Mouse (Mus musculus): ENCODE results near the gene Acsl3. TPM values are rescaled to one million over a fixed set of nuclear protein-coding genes. Genes with fewer than 3 reads are reported as not detected.

The Acsl3 gene
- polyA plus RNA-seq, 1 experiment from 2014 or later: 79.6 TPM

DNA sequence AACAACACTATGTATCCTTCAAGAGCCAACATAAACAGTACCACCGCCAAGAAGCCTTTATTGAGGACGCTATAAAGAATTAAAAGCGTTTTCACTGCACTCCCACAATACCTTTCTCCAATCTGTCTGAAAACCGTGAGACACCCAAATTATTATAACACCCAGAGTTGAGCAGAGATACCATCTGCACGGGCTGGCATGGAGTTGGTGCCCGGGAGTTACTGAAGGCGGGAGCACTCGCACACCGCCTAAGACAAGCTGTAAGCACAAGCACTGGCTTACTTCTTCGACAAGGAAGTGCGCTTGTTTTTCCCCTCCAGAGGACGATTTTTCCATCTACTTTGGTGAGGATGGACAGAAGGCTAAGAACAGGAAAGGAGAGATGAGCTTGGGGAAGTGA lies 84.6 kb downstream of the Acsl3 start:
- WGBS: 82% methylated on average over 12 of the region's 12 CpGs
- H3K27ac ChIP-seq (ENCODE audit: poor library complexity, severe bottlenecking): no peak overlapping the region
- H3K9me3 ChIP-seq (replicated peaks): no peaks in the 10 kb centered on the region
- H3K36me3 ChIP-seq: no peaks in the 10 kb centered on the region
- ATAC-seq (ENCODE audit: insufficient number of reproducible peaks, low FRiP score): no peak
- H3K27me3 ChIP-seq (replicated peaks): no peaks in the 10 kb centered on the region
- no peak overlapping the region for H3K9ac ChIP-seq
- H3K4me2 ChIP-seq: no peak overlapping the region
- H3K4me1 ChIP-seq (replicated peaks): peaks cover 9% of the 10 kb centered on the region; the same call in 1 of the 2 replicates
- H3K4me3 ChIP-seq: no peak overlapping the region

DNA sequence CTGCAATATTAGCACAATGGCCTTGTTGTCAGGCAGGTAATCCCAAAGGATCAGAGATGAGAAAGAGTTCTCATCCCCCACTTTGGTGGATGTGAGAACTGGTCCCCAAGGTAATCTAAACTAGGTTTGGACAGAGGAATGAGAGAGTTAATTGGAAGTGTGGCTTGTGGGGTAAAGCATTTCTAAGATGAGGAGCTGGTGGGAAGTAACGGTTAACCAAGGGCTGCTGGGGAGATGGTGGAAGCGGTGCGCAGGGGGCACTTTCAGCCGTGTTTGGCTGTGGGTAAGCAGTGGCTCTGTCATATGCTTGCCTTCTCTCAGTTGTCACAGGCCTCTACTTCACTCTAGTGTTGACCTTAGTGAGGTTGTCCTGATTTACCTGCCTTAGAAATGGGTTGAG lies 85.7 kb downstream of the Acsl3 start:
- ATAC-seq (ENCODE audit: insufficient number of reproducible peaks, low FRiP score): no peak
- Histone ChIP-seq H3K4me3 (no peak overlapping the region), H3K4me1 (replicated peaks) (peaks cover 5% of the 10 kb centered on the region; the same call in 1 of the 2 replicates), H3K36me3 (no peaks in the 10 kb centered on the region), H3K27ac (ENCODE audit: poor library complexity, severe bottlenecking) (no peak overlapping the region), H3K27me3 (replicated peaks) (no peaks in the 10 kb centered on the region), H3K4me2 (no peak overlapping the region), H3K9ac (no peak overlapping the region), H3K9me3 (replicated peaks) (no peaks in the 10 kb centered on the region)
- 87% methylated on average over 4 of the region's 4 CpGs for WGBS

DNA sequence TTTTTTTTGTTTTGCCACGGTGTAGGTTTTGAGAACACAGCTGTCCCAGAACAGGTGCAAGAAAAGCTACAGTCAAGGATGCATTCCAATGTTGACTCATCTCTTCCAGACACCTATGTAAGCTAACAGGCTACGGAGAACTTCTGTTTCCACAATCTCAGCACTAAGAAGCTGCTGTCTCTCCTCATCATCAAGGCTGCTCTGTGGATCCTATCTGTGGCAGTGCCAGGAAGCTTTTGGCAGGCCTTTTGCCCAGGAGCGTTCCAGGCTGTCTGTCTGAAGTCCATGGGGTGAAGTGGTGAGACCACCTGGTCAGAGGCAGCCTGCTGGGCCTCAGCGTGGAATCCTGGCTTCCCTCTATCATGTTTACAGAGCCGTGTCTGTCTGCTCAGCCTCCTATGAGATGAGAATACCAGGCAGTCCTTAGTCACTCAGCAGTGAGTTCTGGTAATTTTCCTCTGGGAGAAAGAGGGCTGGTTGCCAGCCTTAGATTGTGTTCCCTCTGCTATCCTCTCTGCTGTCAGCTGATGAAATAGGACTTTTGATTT lies 87.7 kb downstream of the Acsl3 start:
- Histone ChIP-seq H3K36me3 (no peaks in the 10 kb centered on the region), H3K4me2 (no peak overlapping the region), H3K27me3 (replicated peaks) (no peaks in the 10 kb centered on the region), H3K9me3 (replicated peaks) (no peaks in the 10 kb centered on the region), H3K4me3 (no peak overlapping the region), H3K4me1 (replicated peaks) (peaks cover 5% of the 10 kb centered on the region; the same call in 1 of the 2 replicates), H3K27ac (ENCODE audit: poor library complexity, severe bottlenecking) (peak overlapping the region; percentile 63; the same call in 1 of the 2 replicates), H3K9ac (no peak overlapping the region)
- 32% methylated on average over 5 of the region's 5 CpGs for WGBS
- peak; percentile 69; the same call in 1 of the 2 replicates for ATAC-seq (ENCODE audit: insufficient number of reproducible peaks, low FRiP score)

Other genes starting within 250 kb of the Acsl3 start
- gene Farsb, start 168.9 kb upstream of the Acsl3 start, polyA plus RNA-seq (2016; fragmentation: Nextera tagmentation; extraction: Ambion mirVana): 100 and 105 TPM in 2 replicates
- not detected in 2 replicates for gene Mogat1, start 146.8 kb upstream of the Acsl3 start, polyA plus RNA-seq (2016; fragmentation: Nextera tagmentation; extraction: Ambion mirVana)
- 0.10 TPM in 1 of 2 replicates, not detected in the other for gene BC035947, start 145.7 kb upstream of the Acsl3 start, polyA plus RNA-seq (2016; fragmentation: Nextera tagmentation; extraction: Ambion mirVana)
- gene Utp14b, start 213 bp downstream of the Acsl3 start, polyA plus RNA-seq (2016; fragmentation: Nextera tagmentation; extraction: Ambion mirVana): 2.4 and 2.5 TPM in 2 replicates
- 1.4 and 1.5 TPM in 2 replicates for gene Kcne4, start 158.9 kb downstream of the Acsl3 start, polyA plus RNA-seq (2016; fragmentation: Nextera tagmentation; extraction: Ambion mirVana)